Mouse (Mus musculus): ENCODE data around the gene Aplp2. TPM values are rescaled to one million over a fixed set of nuclear protein-coding genes. Genes with fewer than 3 reads are reported as not detected.

Aplp2 gene
- polyA plus RNA-seq (2015; fragmentation: Nextera tagmentation; extraction: Ambion mirVana), result 326 and 359 TPM in 2 replicates

GRCm38 (mm10) chr9:31211690-31212499, at the start of gene Aplp2:
Gene Aplp2, minus strand, starts transcription at chr9:31211815.
- Histone ChIP-seq H3K27me3 (ENCODE audit: control insufficient read depth, insufficient read depth, low read length) (no peaks in the 10 kb centered on the region), H3K4me3 (replicated peaks; ENCODE audit: low read length) (peak within 1 kb of the TSS; percentile 89), H3K9ac (ENCODE audit: low read length) (peak within 1 kb of the TSS; percentile 94), H3K9me3 (replicated peaks; ENCODE audit: control insufficient read depth, low read length) (no peaks in the 10 kb centered on the region), H3K4me1 (ENCODE audit: control insufficient read depth, insufficient read depth, low read length) (peaks cover 23% of the 10 kb centered on the region), H3K4me2 (ENCODE audit: low read depth, low read length) (peak within 1 kb of the TSS; percentile 82), H3K27ac (ENCODE audit: low read length) (peak within 1 kb of the TSS; percentile 91), H3K36me3 (ENCODE audit: control insufficient read depth, insufficient read depth, low read length) (no peaks in the 10 kb centered on the region)
- peak; percentile 99 for ATAC-seq (ENCODE audit: insufficient read depth, low FRiP score)
- WGBS, result 0% methylated on average over 63 of the region's 63 CpGs

DNA sequence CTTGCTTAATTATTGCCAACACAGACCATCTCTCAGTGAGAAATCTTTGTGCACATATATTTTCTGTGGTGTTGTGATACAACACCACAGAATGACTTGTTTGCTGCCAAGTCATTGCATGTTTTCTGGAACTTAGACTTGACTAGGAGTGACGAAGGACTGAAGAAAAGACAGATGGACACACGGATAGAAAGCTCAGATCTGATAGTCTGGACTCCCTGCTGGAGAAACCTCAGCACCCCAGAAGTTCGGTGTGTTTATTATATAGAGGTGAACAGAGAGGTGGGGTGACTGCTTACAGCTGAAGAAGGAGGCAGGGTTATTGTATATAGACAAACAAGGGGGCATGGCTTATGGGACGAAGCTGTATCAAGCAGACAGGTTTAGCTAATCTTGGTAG, 48.6 kb upstream of the Aplp2 start:
- no peaks in the 10 kb centered on the region for H3K27me3 ChIP-seq (ENCODE audit: control insufficient read depth, insufficient read depth, low read length)
- H3K36me3 ChIP-seq (ENCODE audit: control insufficient read depth, insufficient read depth, low read length), result no peaks in the 10 kb centered on the region
- ATAC-seq (ENCODE audit: insufficient read depth, low FRiP score), result no peak
- no peaks in the 10 kb centered on the region for H3K9me3 ChIP-seq (replicated peaks; ENCODE audit: control insufficient read depth, low read length)
- no peak overlapping the region for H3K4me2 ChIP-seq (ENCODE audit: low read depth, low read length)
- 72% methylated on average over 4 of the region's 4 CpGs for WGBS
- H3K4me3 ChIP-seq (replicated peaks; ENCODE audit: low read length), result no peak overlapping the region
- H3K4me1 ChIP-seq (ENCODE audit: control insufficient read depth, insufficient read depth, low read length), result peaks cover under 1% of the 10 kb centered on the region; the same call in 1 of the 2 replicates
- no peak overlapping the region for H3K9ac ChIP-seq (ENCODE audit: low read length)
- H3K27ac ChIP-seq (ENCODE audit: low read length), result no peak overlapping the region

GRCm38 (mm10) chr9:31258237-31258636, 46.6 kb upstream of the Aplp2 start:
- WGBS, result 40% methylated on average over 3 of the region's 3 CpGs

GRCm38 (mm10) chr9:31255953-31256352, 44.3 kb upstream of the Aplp2 start:
- WGBS, result 87% methylated on average over 7 of the region's 7 CpGs

More at GRCm38 (mm10) chr9:31258237-31258636, 46.6 kb upstream of the Aplp2 start:
- H3K27ac ChIP-seq (ENCODE audit: low read length), result no peak overlapping the region
- peaks cover 11% of the 10 kb centered on the region for H3K4me1 ChIP-seq (ENCODE audit: control insufficient read depth, insufficient read depth, low read length)
- H3K27me3 ChIP-seq (ENCODE audit: control insufficient read depth, insufficient read depth, low read length), result no peaks in the 10 kb centered on the region
- H3K4me2 ChIP-seq (ENCODE audit: low read depth, low read length), result no peak overlapping the region
- no peaks in the 10 kb centered on the region for H3K9me3 ChIP-seq (replicated peaks; ENCODE audit: control insufficient read depth, low read length)
- no peak overlapping the region for H3K9ac ChIP-seq (ENCODE audit: low read length)
- H3K4me3 ChIP-seq (replicated peaks; ENCODE audit: low read length), result no peak overlapping the region
- no peaks in the 10 kb centered on the region for H3K36me3 ChIP-seq (ENCODE audit: control insufficient read depth, insufficient read depth, low read length)
- ATAC-seq (ENCODE audit: insufficient read depth, low FRiP score), result no peak

DNA sequence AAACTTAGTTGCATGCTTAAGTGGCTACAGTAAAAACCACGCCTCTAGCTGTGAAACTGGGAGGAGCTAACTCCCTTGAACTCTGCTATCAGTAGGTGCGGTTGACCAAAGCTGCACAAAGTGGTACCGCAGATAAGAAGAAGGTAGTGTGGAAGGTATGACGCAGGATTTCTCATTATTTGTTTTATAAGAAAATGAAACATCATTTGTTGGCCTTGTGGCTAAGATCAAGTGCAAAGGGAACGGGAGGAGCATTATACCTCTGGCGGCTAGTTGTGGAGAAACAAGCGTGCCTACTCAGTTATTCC, 43.0 kb upstream of the Aplp2 start:
- Histone ChIP-seq H3K27me3 (ENCODE audit: control insufficient read depth, insufficient read depth, low read length) (no peaks in the 10 kb centered on the region), H3K36me3 (ENCODE audit: control insufficient read depth, insufficient read depth, low read length) (no peaks in the 10 kb centered on the region), H3K4me1 (ENCODE audit: control insufficient read depth, insufficient read depth, low read length) (peaks cover 11% of the 10 kb centered on the region), H3K9me3 (replicated peaks; ENCODE audit: control insufficient read depth, low read length) (no peaks in the 10 kb centered on the region), H3K27ac (ENCODE audit: low read length) (0 out of 2 replicates have a peak overlapping the region, but pooled peaks have one; percentile 56), H3K4me2 (ENCODE audit: low read depth, low read length) (no peak overlapping the region), H3K9ac (ENCODE audit: low read length) (no peak overlapping the region), H3K4me3 (replicated peaks; ENCODE audit: low read length) (no peak overlapping the region)
- WGBS, result 72% methylated on average over 7 of the region's 7 CpGs
- peak; percentile 89 for ATAC-seq (ENCODE audit: insufficient read depth, low FRiP score)

More at GRCm38 (mm10) chr9:31255953-31256352, 44.3 kb upstream of the Aplp2 start:
- no peak overlapping the region for H3K4me3 ChIP-seq (replicated peaks; ENCODE audit: low read length)
- peaks cover 11% of the 10 kb centered on the region for H3K4me1 ChIP-seq (ENCODE audit: control insufficient read depth, insufficient read depth, low read length)
- H3K36me3 ChIP-seq (ENCODE audit: control insufficient read depth, insufficient read depth, low read length), result no peaks in the 10 kb centered on the region
- no peak overlapping the region for H3K9ac ChIP-seq (ENCODE audit: low read length)
- no peak for ATAC-seq (ENCODE audit: insufficient read depth, low FRiP score)
- no peaks in the 10 kb centered on the region for H3K9me3 ChIP-seq (replicated peaks; ENCODE audit: control insufficient read depth, low read length)
- no peak overlapping the region for H3K27ac ChIP-seq (ENCODE audit: low read length)
- H3K4me2 ChIP-seq (ENCODE audit: low read depth, low read length), result no peak overlapping the region
- H3K27me3 ChIP-seq (ENCODE audit: control insufficient read depth, insufficient read depth, low read length), result no peaks in the 10 kb centered on the region

GRCm38 (mm10) chr9:31253866-31254696, 42.5 kb upstream of the Aplp2 start:
- peak overlapping the region; percentile 56 for H3K27ac ChIP-seq (ENCODE audit: low read length)
- no peak overlapping the region for H3K4me3 ChIP-seq (replicated peaks; ENCODE audit: low read length)
- WGBS, result 45% methylated on average over 11 of the region's 11 CpGs
- H3K36me3 ChIP-seq (ENCODE audit: control insufficient read depth, insufficient read depth, low read length), result no peaks in the 10 kb centered on the region
- no peak overlapping the region; the same call in 1 of the 2 replicates for H3K9ac ChIP-seq (ENCODE audit: low read length)
- no peak for ATAC-seq (ENCODE audit: insufficient read depth, low FRiP score)
- H3K27me3 ChIP-seq (ENCODE audit: control insufficient read depth, insufficient read depth, low read length), result no peaks in the 10 kb centered on the region
- peaks cover 11% of the 10 kb centered on the region for H3K4me1 ChIP-seq (ENCODE audit: control insufficient read depth, insufficient read depth, low read length)
- no peaks in the 10 kb centered on the region for H3K9me3 ChIP-seq (replicated peaks; ENCODE audit: control insufficient read depth, low read length)
- no peak overlapping the region; the same call in 1 of the 2 replicates for H3K4me2 ChIP-seq (ENCODE audit: low read depth, low read length)

- ATAC-seq (ENCODE audit: insufficient read depth, low FRiP score), result peak; percentile 42; the same call in 1 of the 2 replicates
- peaks cover 11% of the 10 kb centered on the region for H3K4me1 ChIP-seq (ENCODE audit: control insufficient read depth, insufficient read depth, low read length)
- 35% methylated on average over 10 of the region's 10 CpGs for WGBS
- no peaks in the 10 kb centered on the region for H3K9me3 ChIP-seq (replicated peaks; ENCODE audit: control insufficient read depth, low read length)
- no peak overlapping the region; the same call in 1 of the 2 replicates for H3K4me3 ChIP-seq (replicated peaks; ENCODE audit: low read length)
- H3K27me3 ChIP-seq (ENCODE audit: control insufficient read depth, insufficient read depth, low read length), result no peaks in the 10 kb centered on the region
- peak overlapping the region; percentile 56 for H3K27ac ChIP-seq (ENCODE audit: low read length)
- H3K9ac ChIP-seq (ENCODE audit: low read length), result peak overlapping the region; percentile 7; the same call in 1 of the 2 replicates
- peak overlapping the region; percentile 36 for H3K4me2 ChIP-seq (ENCODE audit: low read depth, low read length)
- no peaks in the 10 kb centered on the region for H3K36me3 ChIP-seq (ENCODE audit: control insufficient read depth, insufficient read depth, low read length)
Measured at GRCm38 (mm10) chr9:31253311-31253734, 41.7 kb upstream of the Aplp2 start.

DNA sequence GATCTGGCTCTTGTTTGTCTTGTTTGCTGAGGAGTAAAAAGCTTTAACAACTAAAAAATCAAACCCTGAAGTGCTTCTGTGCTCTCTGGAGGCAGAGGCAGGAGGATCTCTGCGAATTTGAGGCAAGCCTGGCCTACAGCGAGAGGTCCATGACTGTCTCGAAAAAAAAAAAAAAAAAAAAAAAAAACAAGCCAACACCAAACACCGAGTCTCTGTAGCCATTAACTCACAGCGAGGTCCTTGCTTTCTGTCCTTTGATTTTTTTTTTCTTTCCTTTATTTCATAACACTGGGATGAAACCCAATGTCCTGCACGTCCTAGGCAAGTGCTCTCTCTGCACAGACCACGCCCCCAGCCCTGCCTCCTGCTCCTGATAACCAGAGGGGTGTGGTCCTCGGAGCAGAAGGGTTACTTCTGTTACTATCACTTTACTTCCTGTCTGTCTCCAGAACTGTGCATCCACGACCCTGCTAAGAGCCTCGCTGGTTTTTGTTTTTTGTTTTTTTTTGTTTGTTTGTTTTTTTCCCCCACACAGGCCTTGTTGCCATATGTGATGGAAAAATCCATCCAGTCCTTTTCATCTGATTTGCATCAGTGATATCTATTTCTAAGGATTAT, 40.7 kb upstream of the Aplp2 start:
- H3K9ac ChIP-seq (ENCODE audit: low read length), result no peak overlapping the region
- H3K9me3 ChIP-seq (replicated peaks; ENCODE audit: control insufficient read depth, low read length), result no peaks in the 10 kb centered on the region
- ATAC-seq (ENCODE audit: insufficient read depth, low FRiP score), result peak; percentile 49; the same call in 1 of the 2 replicates
- H3K4me2 ChIP-seq (ENCODE audit: low read depth, low read length), result no peak overlapping the region
- no peaks in the 10 kb centered on the region for H3K27me3 ChIP-seq (ENCODE audit: control insufficient read depth, insufficient read depth, low read length)
- WGBS, result 70% methylated on average over 10 of the region's 10 CpGs
- H3K4me1 ChIP-seq (ENCODE audit: control insufficient read depth, insufficient read depth, low read length), result peaks cover 11% of the 10 kb centered on the region
- no peaks in the 10 kb centered on the region for H3K36me3 ChIP-seq (ENCODE audit: control insufficient read depth, insufficient read depth, low read length)
- no peak overlapping the region for H3K4me3 ChIP-seq (replicated peaks; ENCODE audit: low read length)
- no peak overlapping the region for H3K27ac ChIP-seq (ENCODE audit: low read length)

Data from stomach, embryonic 16.5 days (tissue).